Mouse (Mus musculus): Measurements from ENCODE around the gene Ttc21b.

DNA sequence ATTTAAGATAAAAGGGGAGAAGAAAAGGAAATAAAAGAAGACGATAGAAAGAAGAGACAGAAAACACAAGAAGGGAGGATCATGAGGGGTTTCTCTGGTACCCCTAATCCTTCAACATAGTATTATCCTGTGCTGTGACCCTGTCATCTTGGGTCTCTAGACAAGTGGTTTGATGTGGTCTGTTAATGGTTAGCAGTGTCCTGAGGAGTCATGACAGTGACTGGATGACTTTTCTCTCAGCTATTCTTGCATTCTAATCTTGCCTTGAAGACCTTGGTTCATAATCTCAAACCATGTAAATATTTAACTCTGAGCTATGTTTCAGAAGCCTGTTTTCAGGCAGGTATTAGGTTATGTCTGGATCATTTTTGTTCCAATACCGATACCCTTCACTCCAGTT is 113.7 kb downstream of the Ttc21b start:
- no peak for TF ChIP-seq CTCF (conservative IDR thresholded peaks at IDR 0.05; ENCODE audit: insufficient read depth, insufficient read length, low read depth, low read length)
- TF ChIP-seq POLR2A (IDR thresholded peaks at IDR 0.05; ENCODE audit: low read depth, low read length) = no peak
